ENCODE assay signal across 15 mouse cellular contexts in the genomic region with DNA sequence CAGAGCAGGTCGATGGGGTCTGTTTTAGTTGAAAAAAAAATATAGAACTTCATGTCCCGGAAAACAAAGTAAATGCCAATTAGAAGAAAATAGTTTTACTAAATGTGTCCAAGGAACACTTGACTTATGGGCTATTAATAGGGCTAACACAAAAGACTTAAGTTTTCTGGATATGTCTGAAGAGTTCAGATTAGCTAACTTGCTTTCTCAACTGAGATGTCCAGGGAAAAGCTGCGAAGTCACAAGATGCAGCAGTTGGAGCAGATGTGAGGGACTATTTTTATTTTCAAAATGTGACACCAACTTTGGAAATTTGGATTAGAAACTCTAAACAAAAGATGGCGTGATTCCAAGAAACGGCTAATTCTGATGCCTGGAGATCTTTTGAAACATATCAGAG.
"Had no signal": no experiment of that assay in that cellular context is flagged by ENCODE, and none has a peak within 500 bp of the region (broad histone marks: within the 10 kb centered on the region; RNA-seq: fewer than 3 reads in every experiment).

No protein-coding gene starts in this region.

- H3K4me2 ChIP-seq: intestine, embryonic 15.5 days; limb, embryonic 13.5 days; liver, embryonic 15.5 days; midbrain, embryonic 11.5 days; midbrain, embryonic 15.5 days; neural tube, embryonic 12.5 days; stomach, embryonic 15.5 days had no signal

- ATAC-seq: intestine, embryonic 15.5 days; midbrain, embryonic 15.5 days had no signal

- H3K27ac ChIP-seq: intestine, embryonic 15.5 days; kidney, postnatal 0 days; limb, embryonic 13.5 days; liver, embryonic 15.5 days; midbrain, embryonic 15.5 days; neural tube, embryonic 12.5 days; stomach, embryonic 15.5 days had no signal

- H3K4me3 ChIP-seq: intestine, embryonic 15.5 days; limb, embryonic 13.5 days; liver, embryonic 15.5 days; midbrain, embryonic 15.5 days; neural tube, embryonic 12.5 days; stomach, embryonic 15.5 days had no signal

- H3K4me1 ChIP-seq: intestine, embryonic 15.5 days; limb, embryonic 13.5 days; liver, embryonic 15.5 days; midbrain, embryonic 15.5 days; neural tube, embryonic 12.5 days; stomach, embryonic 15.5 days had no signal

- DNase-seq: kidney, adult 9 months; kidney, postnatal 36 days; left cerebral cortex, postnatal 4 days; retina, postnatal 1 day; right cerebral cortex, postnatal 14 days; thymus, adult 2 months; thymus, postnatal 36 days had no signal

- H3K36me3 ChIP-seq: intestine, embryonic 15.5 days; limb, embryonic 13.5 days; liver, embryonic 15.5 days; midbrain, embryonic 15.5 days; neural tube, embryonic 12.5 days; stomach, embryonic 15.5 days had no signal

- H3K9ac ChIP-seq: intestine, embryonic 15.5 days; limb, embryonic 13.5 days; liver, embryonic 15.5 days; midbrain, embryonic 15.5 days; neural tube, embryonic 12.5 days; stomach, embryonic 15.5 days had no signal

- H3K9me3 ChIP-seq: intestine, embryonic 15.5 days; limb, embryonic 13.5 days; liver, embryonic 15.5 days; midbrain, embryonic 15.5 days; neural tube, embryonic 12.5 days; stomach, embryonic 15.5 days had no signal

- H3K27me3 ChIP-seq: intestine, embryonic 15.5 days; limb, embryonic 13.5 days; liver, embryonic 15.5 days; midbrain, embryonic 15.5 days; neural tube, embryonic 12.5 days; stomach, embryonic 15.5 days had no signal
